Mouse (Mus musculus) limb, embryonic 13.5 days (tissue): ENCODE results near the gene Nbea. TPM values are rescaled to one million over a fixed set of nuclear protein-coding genes. Genes with fewer than 3 reads are reported as not detected.

Source experiments
- ATAC-seq: fragments of 200-750 bp; cut with Nextera tagmentation; 2 replicates; pipeline ENCODE4 v1.8.0; 2017; ENCODE audit warnings: low read depth, moderate number of reproducible peaks, moderate TSS enrichment; ENCODE audit not compliant: low FRiP score
- H3K27ac ChIP-seq: fragments of 300-500 bp; sonication (generic); 2 replicates; pipeline ENCODE4 v1.5.1; 2015; ENCODE audit warnings: inconsistent platforms, mild to moderate bottlenecking, moderate library complexity
- H3K27me3 ChIP-seq: fragments of 300-500 bp; sonication (generic); 2 replicates; pipeline ENCODE4 v1.6.1; 2015; ENCODE audit warnings: mild to moderate bottlenecking, inconsistent platforms
- H3K36me3 ChIP-seq: fragments of 300-500 bp; sonication (generic); 2 replicates; pipeline ENCODE4 v1.6.1; 2015; ENCODE audit warnings: inconsistent platforms, mild to moderate bottlenecking, moderate library complexity
- H3K4me1 ChIP-seq: fragments of 300-500 bp; sonication (generic); 2 replicates; pipeline ENCODE4 v1.6.1; 2015; ENCODE audit warnings: inconsistent platforms
- H3K4me2 ChIP-seq: fragments of 300-500 bp; sonication (generic); replicated peaks from 2 replicates; pipeline ENCODE4 v1.6.1; 2015; ENCODE audit warnings: inconsistent platforms, mild to moderate bottlenecking, moderate library complexity
- H3K4me3 ChIP-seq: fragments of 300-500 bp; sonication (generic); 2 replicates; pipeline ENCODE4 v1.5.1; 2015; ENCODE audit warnings: moderate library complexity, mild to moderate bottlenecking, inconsistent platforms
- H3K9ac ChIP-seq: fragments of 300-500 bp; sonication (generic); 2 replicates; pipeline ENCODE4 v1.6.1; 2015; ENCODE audit warnings: mild to moderate bottlenecking, inconsistent platforms
- H3K9me3 ChIP-seq: fragments of 300-500 bp; sonication (generic); 2 replicates; pipeline ENCODE4 v1.6.1; 2016; ENCODE audit warnings: inconsistent platforms
- WGBS: fragments of 180-500 bp; shearing (Covaris S2); methylation state at CpG from one replicate; pipeline ENCODE4 v1.1.7; 2015; 5-methylcytosine and 5-hydroxymethylcytosine counted together
- polyA plus RNA-seq: library from polyadenylated mRNA; unstranded; fragments of >200 nt; fragmentation: Nextera tagmentation; extraction: Ambion mirVana; gene quantifications from 2 replicates; pipeline ENCODE4 v1.2.1, GENCODE M21; 2015

The Nbea gene
- polyA plus RNA-seq, 1 experiment from 2014 or later = 19.4 TPM

- 74% methylated on average over 2 of the region's 2 CpGs for WGBS
- Histone ChIP-seq H3K4me2 (no peak overlapping the region), H3K27me3 (no peaks in the 10 kb centered on the region), H3K4me3 (no peak overlapping the region), H3K36me3 (peaks cover 5% of the 10 kb centered on the region; the same call in 1 of the 2 replicates), H3K9me3 (no peaks in the 10 kb centered on the region), H3K27ac (no peak overlapping the region), H3K4me1 (peaks cover 25% of the 10 kb centered on the region), H3K9ac (no peak overlapping the region)
- no peak for ATAC-seq
These were observed 365.4 kb downstream of the Nbea start for GRCm38 (mm10) chr3:55818082-55818481.

- Histone ChIP-seq H3K4me2 (0 out of 2 replicates have a peak overlapping the region, but pooled peaks have one; percentile 7), H3K27me3 (no peaks in the 10 kb centered on the region), H3K4me3 (no peak overlapping the region), H3K9me3 (no peaks in the 10 kb centered on the region), H3K36me3 (peaks cover 5% of the 10 kb centered on the region; the same call in 1 of the 2 replicates), H3K9ac (no peak overlapping the region), H3K4me1 (peaks cover 28% of the 10 kb centered on the region), H3K27ac (peak overlapping the region; percentile 59)
- no peak for ATAC-seq
- WGBS = 34% methylated on average over 6 of the region's 6 CpGs
These were observed 366.7 kb downstream of the Nbea start for GRCm38 (mm10) chr3:55816638-55817375.

GRCm38 (mm10) chr3:55816096-55816495 is 367.4 kb downstream of the Nbea start:
- no peaks in the 10 kb centered on the region for H3K27me3 ChIP-seq
- no peak for ATAC-seq
- H3K4me1 ChIP-seq = peaks cover 28% of the 10 kb centered on the region
- H3K4me2 ChIP-seq = no peak overlapping the region
- WGBS = 25% methylated on average over 5 of the region's 5 CpGs
- H3K27ac ChIP-seq = no peak overlapping the region
- H3K9me3 ChIP-seq = no peaks in the 10 kb centered on the region
- peaks cover 5% of the 10 kb centered on the region; the same call in 1 of the 2 replicates for H3K36me3 ChIP-seq
- no peak overlapping the region for H3K4me3 ChIP-seq
- no peak overlapping the region for H3K9ac ChIP-seq

GRCm38 (mm10) chr3:55814993-55815625 is 368.4 kb downstream of the Nbea start:
- no peak for ATAC-seq

GRCm38 (mm10) chr3:55794768-55795167 is 388.7 kb downstream of the Nbea start:
- WGBS = 70% methylated on average over 2 of the region's 2 CpGs
- Histone ChIP-seq H3K9me3 (no peaks in the 10 kb centered on the region), H3K27me3 (no peaks in the 10 kb centered on the region), H3K4me3 (no peak overlapping the region), H3K27ac (no peak overlapping the region), H3K9ac (no peak overlapping the region), H3K36me3 (no peaks in the 10 kb centered on the region), H3K4me1 (peaks cover 26% of the 10 kb centered on the region), H3K4me2 (no peak overlapping the region)
- no peak for ATAC-seq

More at GRCm38 (mm10) chr3:55814993-55815625, 368.4 kb downstream of the Nbea start:
- WGBS = 25% methylated on average over 5 of the region's 5 CpGs
- H3K4me2 ChIP-seq = no peak overlapping the region
- H3K9me3 ChIP-seq = no peaks in the 10 kb centered on the region
- H3K9ac ChIP-seq = no peak overlapping the region
- no peak overlapping the region for H3K4me3 ChIP-seq
- H3K36me3 ChIP-seq = peaks cover 5% of the 10 kb centered on the region; the same call in 1 of the 2 replicates
- H3K27me3 ChIP-seq = no peaks in the 10 kb centered on the region
- no peak overlapping the region for H3K27ac ChIP-seq
- peaks cover 28% of the 10 kb centered on the region for H3K4me1 ChIP-seq

GRCm38 (mm10) chr3:55793842-55794575 is 389.5 kb downstream of the Nbea start:
- whole genome bisulfite sequencing = 44% methylated on average over 7 of the region's 7 CpGs
- H3K27ac ChIP-seq = no peak overlapping the region
- H3K4me1 ChIP-seq = peaks cover 31% of the 10 kb centered on the region
- H3K4me3 ChIP-seq = no peak overlapping the region
- H3K9me3 ChIP-seq = no peaks in the 10 kb centered on the region
- H3K27me3 ChIP-seq = no peaks in the 10 kb centered on the region
- no peak for ATAC-seq
- no peak overlapping the region for H3K9ac ChIP-seq
- H3K4me2 ChIP-seq = no peak overlapping the region
- no peaks in the 10 kb centered on the region for H3K36me3 ChIP-seq

- Histone ChIP-seq H3K9me3 (no peaks in the 10 kb centered on the region), H3K4me3 (no peak overlapping the region), H3K4me1 (peaks cover 23% of the 10 kb centered on the region), H3K4me2 (no peak overlapping the region), H3K36me3 (no peaks in the 10 kb centered on the region), H3K27me3 (no peaks in the 10 kb centered on the region), H3K9ac (no peak overlapping the region), H3K27ac (no peak overlapping the region)
- 40% methylated on average over 5 of the region's 5 CpGs for WGBS
- no peak for ATAC-seq
These were observed 391.2 kb downstream of the Nbea start for GRCm38 (mm10) chr3:55792251-55792650.

GRCm38 (mm10) chr3:55790609-55791008 is 392.9 kb downstream of the Nbea start:
- no peaks in the 10 kb centered on the region for H3K9me3 ChIP-seq
- no peak overlapping the region for H3K27ac ChIP-seq
- no peak overlapping the region for H3K9ac ChIP-seq
- H3K4me1 ChIP-seq = peaks cover 22% of the 10 kb centered on the region
- no peaks in the 10 kb centered on the region for H3K36me3 ChIP-seq
- H3K4me2 ChIP-seq = no peak overlapping the region
- H3K27me3 ChIP-seq = peaks cover 5% of the 10 kb centered on the region; the same call in 1 of the 2 replicates
- H3K4me3 ChIP-seq = no peak overlapping the region
- 73% methylated on average over 4 of the region's 4 CpGs for WGBS
- ATAC-seq = no peak

- H3K9ac ChIP-seq = no peak overlapping the region
- H3K27me3 ChIP-seq = peaks cover 5% of the 10 kb centered on the region; the same call in 1 of the 2 replicates
- no peak overlapping the region; the same call in 1 of the 2 replicates for H3K27ac ChIP-seq
- H3K36me3 ChIP-seq = no peaks in the 10 kb centered on the region
- WGBS = 31% methylated on average over 2 of the region's 2 CpGs
- no peak for ATAC-seq
- H3K4me3 ChIP-seq = no peak overlapping the region
- no peak overlapping the region for H3K4me2 ChIP-seq
- H3K4me1 ChIP-seq = peaks cover 22% of the 10 kb centered on the region
- no peaks in the 10 kb centered on the region for H3K9me3 ChIP-seq
These were observed 393.6 kb downstream of the Nbea start for GRCm38 (mm10) chr3:55789856-55790255.

- no peak for ATAC-seq
- 24% methylated on average over 5 of the region's 5 CpGs for WGBS
- H3K4me1 ChIP-seq = peaks cover 18% of the 10 kb centered on the region
- peak overlapping the region; percentile 27; the same call in 1 of the 2 replicates for H3K4me2 ChIP-seq
- peaks cover 5% of the 10 kb centered on the region; the same call in 1 of the 2 replicates for H3K27me3 ChIP-seq
- H3K9ac ChIP-seq = no peak overlapping the region
- no peak overlapping the region for H3K27ac ChIP-seq
- H3K4me3 ChIP-seq = no peak overlapping the region
- H3K36me3 ChIP-seq = no peaks in the 10 kb centered on the region
- H3K9me3 ChIP-seq = no peaks in the 10 kb centered on the region
These were observed 394.8 kb downstream of the Nbea start for GRCm38 (mm10) chr3:55788621-55789201.

GRCm38 (mm10) chr3:55788214-55788586 is 395.3 kb downstream of the Nbea start:
- 13% methylated on average over 4 of the region's 4 CpGs for WGBS
- Histone ChIP-seq H3K9me3 (no peaks in the 10 kb centered on the region), H3K9ac (no peak overlapping the region), H3K4me1 (peaks cover 22% of the 10 kb centered on the region), H3K27ac (peak overlapping the region; percentile 94; the same call in 1 of the 2 replicates), H3K27me3 (peaks cover 5% of the 10 kb centered on the region; the same call in 1 of the 2 replicates), H3K4me3 (peak overlapping the region; percentile 52), H3K36me3 (no peaks in the 10 kb centered on the region), H3K4me2 (peak overlapping the region; percentile 83)
- ATAC-seq = no peak
